Mouse (Mus musculus): ENCODE data around the gene Tmem25. TPM values are rescaled to one million over a fixed set of nuclear protein-coding genes. Genes with fewer than 3 reads are reported as not detected.

The Tmem25 gene
- total and polyA plus RNA-seq, 3 experiments: 0.25 to 1.5 (median 0.28) TPM

- dilution Hi-C loops (cut with MboI; ENCODE audit: extremely low pct_ligation_motif_present, extremely low pct_unique_long_range_greater_than_20kb, low sequenced_read_pairs) (no loop called here), in situ Hi-C loops (cut with MboI; ENCODE audit: low pct_ligation_motif_present, low pct_unique_long_range_greater_than_20kb, low sequenced_read_pairs) (no loop called here)
- Histone ChIP-seq H3K4me1 (ENCODE audit: control insufficient read depth in 1 of 2, insufficient read depth in 2 of 2) (no peaks in the 10 kb centered on the region), H3K27ac (ENCODE audit: insufficient read depth, low read depth) (no peak overlapping the region), H3K4me3 (replicated peaks in 1 of 3; ENCODE audit: low read depth in 2 of 3, low read length in 2 of 3, poor library complexity in 1 of 3) (no peak overlapping the region), H3K9ac (ENCODE audit: insufficient read depth, low read depth) (no peak overlapping the region), H3K79me2 (replicated peaks; ENCODE audit: control insufficient read depth, extremely low read depth, insufficient read depth, poor library complexity, severe bottlenecking) (no peaks in the 10 kb centered on the region), H3K4me2 (ENCODE audit: insufficient read depth, low read depth, poor library complexity, severe bottlenecking) (no peak overlapping the region), H3K9me3 (replicated peaks; ENCODE audit: low read length) (no peaks in the 10 kb centered on the region), H3K27me3 (replicated peaks) (no peaks in the 10 kb centered on the region), H3K36me3 (replicated peaks in 1 of 2; ENCODE audit: control insufficient read depth in 1 of 2, insufficient read depth in 1 of 2, low read length in 1 of 2) (peaks cover 73 to 83% of the 10 kb centered on the region in 2 experiments)
- TF ChIP-seq ELF1 (IDR thresholded peaks at IDR 0.05; ENCODE audit: low read depth, low read length) (no peak), TBP (conservative IDR thresholded peaks at IDR 0.05; ENCODE audit: low read depth, low read length) (no peak), BHLHE40 (IDR thresholded peaks at IDR 0.05; ENCODE audit: low read depth, low read length) (no peak), E2F4 (IDR thresholded peaks at IDR 0.05; ENCODE audit: insufficient replicate concordance, low read depth, low read length) (no peak), JUN (IDR thresholded peaks at IDR 0.05; ENCODE audit: insufficient read depth, low read depth, low read length) (no peak), ZMIZ1 (IDR thresholded peaks at IDR 0.05; ENCODE audit: low read depth, low read length) (no peak), POLR2A (IDR thresholded peaks at IDR 0.05; ENCODE audit: low read depth, low read length) (no peak), ZC3H11A (IDR thresholded peaks at IDR 0.05; ENCODE audit: low read depth, low read length) (no peak), EP300 (IDR thresholded peaks at IDR 0.05; ENCODE audit: low read length) (no peak), NELFE (IDR thresholded peaks at IDR 0.05; ENCODE audit: low read depth, low read length) (no peak), ZNF384 (IDR thresholded peaks at IDR 0.05; ENCODE audit: low read depth, low read length) (no peak), MEF2A (IDR thresholded peaks at IDR 0.05; ENCODE audit: borderline replicate concordance, low read depth, low read length) (no peak), KAT2A (IDR thresholded peaks at IDR 0.05; ENCODE audit: insufficient replicate concordance, low read length) (no peak), HCFC1 (IDR thresholded peaks at IDR 0.05; ENCODE audit: low read depth, low read length) (no peak), ETS1 (conservative IDR thresholded peaks at IDR 0.05; ENCODE audit: low read depth, low read length) (no peak), SMC3 (IDR thresholded peaks at IDR 0.05; ENCODE audit: low read depth, low read length) (no peak), RCOR1 (conservative IDR thresholded peaks at IDR 0.05; ENCODE audit: low read depth, low read length) (no peak), GABPA (IDR thresholded peaks at IDR 0.05; ENCODE audit: insufficient replicate concordance, low read depth, low read length) (no peak), MAFK (IDR thresholded peaks at IDR 0.05; ENCODE audit: insufficient replicate concordance, low read length) (no peak), CTCF (conservative IDR thresholded peaks at IDR 0.05 in 1 of 2, IDR thresholded peaks at IDR 0.05 in 1 of 2; ENCODE audit: low read depth in 2 of 2, low read length in 2 of 2) (no peak)
- no peak for DNase-seq (ENCODE audit: extremely low read depth)
Observed at GRCm38 (mm10) chr9:44807778-44808177, 8.7 kb upstream of the Tmem25 start.

DNA sequence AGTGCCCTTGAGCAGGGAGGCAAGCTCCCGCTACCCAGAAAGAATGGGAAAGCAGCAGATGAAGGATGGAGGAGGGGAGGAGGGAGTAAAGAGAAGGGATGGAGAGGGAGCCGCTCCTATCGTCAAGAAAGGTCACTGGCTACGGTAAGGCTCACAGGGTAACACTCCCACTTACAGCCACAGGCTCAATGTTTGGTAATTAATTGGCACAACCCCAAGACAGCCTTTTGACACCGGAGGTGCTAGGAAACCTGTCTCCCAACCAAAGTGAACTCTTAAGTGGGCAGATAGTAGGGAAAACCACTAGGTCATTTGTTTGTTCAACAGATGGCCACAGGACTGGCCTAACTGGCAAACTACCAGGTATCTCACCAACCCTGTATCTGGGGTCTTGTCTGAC lies 8.0 kb upstream of the Tmem25 start:
- in situ Hi-C loops (cut with MboI; ENCODE audit: low pct_ligation_motif_present, low pct_unique_long_range_greater_than_20kb, low sequenced_read_pairs): no loop called here
- dilution Hi-C loops (cut with MboI; ENCODE audit: extremely low pct_ligation_motif_present, extremely low pct_unique_long_range_greater_than_20kb, low sequenced_read_pairs): no loop called here
- TF ChIP-seq ETS1 (conservative IDR thresholded peaks at IDR 0.05; ENCODE audit: low read depth, low read length): no peak
- no peak for TF ChIP-seq ZC3H11A (IDR thresholded peaks at IDR 0.05; ENCODE audit: low read depth, low read length)
- TF ChIP-seq MAZ (IDR thresholded peaks at IDR 0.05; ENCODE audit: low read depth, low read length): no peak
- TF ChIP-seq UBTF (IDR thresholded peaks at IDR 0.05; ENCODE audit: low read depth, low read length): no peak
- no peak for TF ChIP-seq EP300 (IDR thresholded peaks at IDR 0.05; ENCODE audit: low read length)
- no peak for TF ChIP-seq KAT2A (IDR thresholded peaks at IDR 0.05; ENCODE audit: insufficient replicate concordance, low read length)
- H3K27me3 ChIP-seq (replicated peaks): no peaks in the 10 kb centered on the region
- H3K36me3 ChIP-seq (replicated peaks in 1 of 2; ENCODE audit: control insufficient read depth in 1 of 2, insufficient read depth in 1 of 2, low read length in 1 of 2): peaks cover 68 to 76% of the 10 kb centered on the region in 2 experiments
- H3K4me1 ChIP-seq (ENCODE audit: control insufficient read depth in 1 of 2, insufficient read depth in 2 of 2): peaks cover 0 to under 1% of the 10 kb centered on the region in 2 experiments; a peak in 1 of 4 replicates
- H3K27ac ChIP-seq (ENCODE audit: insufficient read depth, low read depth): no peak overlapping the region
- H3K4me3 ChIP-seq (replicated peaks in 1 of 3; ENCODE audit: low read depth in 2 of 3, low read length in 2 of 3, poor library complexity in 1 of 3): no peak overlapping the region
- no peak overlapping the region for H3K4me2 ChIP-seq (ENCODE audit: insufficient read depth, low read depth, poor library complexity, severe bottlenecking)
- no peak overlapping the region for H3K9ac ChIP-seq (ENCODE audit: insufficient read depth, low read depth)
- H3K9me3 ChIP-seq (replicated peaks; ENCODE audit: low read length): no peaks in the 10 kb centered on the region
- DNase-seq (ENCODE audit: extremely low read depth): no peak
- no peaks in the 10 kb centered on the region for H3K79me2 ChIP-seq (replicated peaks; ENCODE audit: control insufficient read depth, extremely low read depth, insufficient read depth, poor library complexity, severe bottlenecking)

Measured in CH12.LX (cell line).